Mouse (Mus musculus) right cerebral cortex, postnatal 25 days (tissue): ENCODE data around the gene Mxd3.

Experiments
- DNase-seq: peaks from one replicate; pipeline ENCODE4 v3.0.0; 2022

Mxd3 gene

DNA sequence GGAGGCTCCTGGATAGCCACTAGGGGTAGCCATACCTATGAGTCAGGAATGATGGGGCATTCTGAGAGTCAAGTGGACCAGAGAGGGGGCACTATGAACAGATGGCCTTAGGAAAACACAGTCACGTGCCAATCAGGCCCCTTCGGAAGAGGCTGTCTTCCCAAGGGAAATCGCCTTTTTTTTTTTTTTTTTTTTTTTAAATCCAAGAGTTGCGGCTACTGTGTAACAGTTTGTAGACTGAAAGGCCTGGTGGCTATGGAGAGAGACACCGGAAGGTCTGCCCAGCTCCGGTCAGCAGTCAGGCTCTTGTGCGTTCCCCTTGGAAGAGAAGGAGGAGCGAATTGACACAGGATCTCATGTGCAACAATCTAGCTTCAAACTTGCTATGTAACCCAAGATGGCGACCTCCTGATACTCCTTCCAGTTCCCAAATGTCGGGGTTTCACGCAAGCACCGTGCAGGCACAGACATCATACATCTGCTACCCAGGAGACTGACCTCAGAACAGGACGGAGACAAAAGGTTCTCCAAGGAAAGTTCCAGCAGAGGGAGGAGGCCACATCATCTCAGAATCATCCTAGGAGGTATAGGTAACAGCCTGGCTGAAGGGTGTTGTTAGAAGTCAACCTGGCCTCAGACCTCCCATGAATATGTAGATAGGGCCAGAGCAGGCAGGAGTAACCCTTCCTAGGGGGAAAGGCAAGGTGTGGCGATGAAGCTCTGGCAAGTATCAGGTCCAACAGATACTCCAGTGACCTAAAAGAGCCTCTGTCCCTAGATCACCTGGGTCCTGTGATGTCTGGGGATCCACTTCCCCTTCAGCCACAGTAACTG is 1.2 kb upstream of the Mxd3 start:
- DNase-seq, result no peak

GRCm38 (mm10) chr13:55329109-55329682 is 427 bp downstream of the Mxd3 start:
- no peak for DNase-seq

- DNase-seq, result no peak
Observed at GRCm38 (mm10) chr13:55328641-55329040, 982 bp downstream of the Mxd3 start.

GRCm38 (mm10) chr13:55328171-55328570 is 1.5 kb downstream of the Mxd3 start:
- DNase-seq, result no peak

DNA sequence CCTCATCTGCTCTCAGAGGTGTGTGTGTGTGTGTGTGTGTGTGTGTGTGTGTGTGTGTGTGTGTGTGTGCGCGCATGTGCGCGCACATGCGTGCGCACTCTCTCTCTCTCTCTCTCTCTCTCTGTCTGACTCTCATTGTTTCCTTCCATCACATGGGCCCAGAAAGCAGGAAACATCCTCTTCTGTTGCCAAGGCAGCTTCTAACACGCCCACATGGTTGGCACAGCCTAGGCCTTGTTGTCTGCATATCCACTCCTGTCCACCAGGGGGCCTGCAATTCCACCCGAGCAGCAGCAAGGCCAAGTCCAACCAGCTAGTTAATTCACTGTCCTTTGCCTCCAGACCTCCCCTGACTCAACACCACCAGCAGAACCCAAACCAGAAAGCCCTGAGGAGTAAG is 2.0 kb downstream of the Mxd3 start:
- DNase-seq, result peak; percentile 91

DNA sequence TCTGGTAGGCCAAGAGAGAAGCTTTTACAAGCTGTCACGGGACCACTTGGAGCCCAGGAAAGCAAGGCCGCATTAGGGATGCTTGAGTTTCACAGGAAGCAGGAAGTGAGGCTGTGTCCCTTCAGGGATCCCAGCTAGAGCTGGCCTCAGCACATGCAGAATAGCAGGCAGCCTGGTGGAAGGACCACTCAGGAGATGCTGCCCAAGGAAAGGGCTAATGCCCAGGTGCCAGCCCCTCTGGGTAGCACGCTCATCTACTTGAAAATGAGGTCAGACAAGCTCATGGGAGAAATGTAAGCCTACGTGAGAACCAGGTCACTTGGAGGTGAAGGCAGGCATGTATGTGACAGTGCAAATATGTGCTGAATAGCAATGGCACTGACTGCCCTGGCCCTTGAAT is 2.5 kb downstream of the Mxd3 start:
- DNase-seq, result no peak

GRCm38 (mm10) chr13:55325596-55325995 is 4.0 kb downstream of the Mxd3 start:
- DNase-seq, result peak; percentile 26

DNA sequence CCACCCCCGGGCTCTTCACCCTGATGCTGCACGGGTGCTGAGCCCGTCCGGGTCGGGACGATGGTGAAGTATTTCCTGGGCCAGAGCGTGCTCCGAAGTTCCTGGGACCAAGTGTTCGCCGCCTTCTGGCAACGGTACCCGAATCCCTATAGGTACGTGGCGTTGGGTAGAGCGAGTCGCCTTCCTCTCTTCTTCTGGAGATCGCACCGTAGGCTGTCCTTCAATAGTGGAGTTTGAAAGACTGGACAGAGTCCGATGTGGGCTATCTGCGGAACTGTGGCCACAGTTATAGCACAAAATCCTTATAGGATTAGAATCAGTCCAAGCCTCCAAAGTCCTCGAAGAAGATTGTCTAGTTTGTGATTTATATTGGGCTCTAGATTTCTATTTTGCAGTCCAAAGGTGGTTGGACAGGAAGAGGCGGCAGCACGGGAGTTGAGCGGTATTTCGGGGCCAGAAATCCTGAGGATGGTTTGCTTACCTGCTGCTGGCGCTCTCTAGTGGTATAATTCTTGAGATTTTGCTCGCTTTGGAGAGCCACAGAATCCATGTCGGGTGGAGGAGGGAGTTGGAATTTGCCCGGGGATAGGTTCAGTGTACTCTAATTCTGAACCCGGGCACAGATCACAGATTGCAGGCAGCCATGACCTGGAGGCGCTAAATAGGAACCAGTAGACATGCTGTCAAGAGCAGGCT is 7.3 kb downstream of the Mxd3 start:
- DNase-seq, result peak; percentile 38

- DNase-seq, result peak; percentile 90
Observed at GRCm38 (mm10) chr13:55321434-55322129, 8.0 kb downstream of the Mxd3 start, which contains the start of gene Rab24. TSS of gene Rab24 (minus strand) at chr13:55321946.

DNA sequence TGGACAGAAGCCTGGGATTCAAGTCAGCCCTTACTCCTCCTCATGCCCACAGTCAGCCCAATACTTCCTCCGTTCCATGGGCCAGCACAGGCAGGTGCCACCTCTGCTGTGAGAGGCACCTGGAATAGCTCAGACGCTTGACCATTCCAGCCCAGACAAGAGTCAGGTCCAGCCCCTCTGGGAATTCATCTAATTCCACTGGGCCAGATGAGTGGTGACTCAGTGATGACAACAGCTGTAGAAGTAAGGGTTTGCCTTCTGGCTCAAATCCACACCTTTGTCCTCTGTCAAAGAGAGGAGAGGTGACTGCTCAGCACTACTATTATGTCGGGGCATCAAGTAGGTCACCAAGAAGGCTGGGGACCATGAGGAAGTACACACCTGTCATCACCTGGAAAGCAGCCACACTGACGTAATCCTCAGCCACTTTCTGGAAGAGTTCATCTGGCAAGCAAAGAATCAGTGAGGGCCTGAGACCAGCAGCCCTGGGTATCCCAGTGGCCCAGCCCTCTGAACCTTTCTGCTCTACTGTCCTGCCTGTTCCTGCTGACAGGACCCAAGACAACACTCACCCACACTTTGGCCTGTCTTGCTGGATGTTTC is 9.6 kb downstream of the Mxd3 start, which contains the start of gene Prelid1:
Gene Prelid1 (plus strand): TSS at position 570 of the 603 bp plus-strand sequence.
- DNase-seq, result no peak

DNA sequence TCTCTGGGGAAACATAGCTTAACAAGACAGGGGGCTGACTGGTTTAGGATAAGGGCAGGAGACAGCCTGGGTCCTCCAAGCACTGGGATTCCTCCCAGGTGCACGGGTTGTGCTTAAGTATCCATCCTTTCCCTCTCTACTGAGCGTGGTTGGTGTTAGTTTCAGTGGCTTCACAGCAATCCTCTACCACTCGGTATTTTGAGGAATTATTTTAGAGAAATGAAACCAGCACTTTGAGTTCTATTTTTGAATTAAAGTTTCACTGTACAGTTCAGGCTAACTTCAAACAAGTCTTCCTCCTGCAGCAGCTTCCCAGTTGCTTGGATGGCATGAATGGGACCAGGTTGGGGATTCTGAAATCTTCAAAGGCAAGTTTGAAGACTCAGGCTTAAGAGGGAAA is 11.3 kb downstream of the Mxd3 start:
- DNase-seq, result no peak

DNA sequence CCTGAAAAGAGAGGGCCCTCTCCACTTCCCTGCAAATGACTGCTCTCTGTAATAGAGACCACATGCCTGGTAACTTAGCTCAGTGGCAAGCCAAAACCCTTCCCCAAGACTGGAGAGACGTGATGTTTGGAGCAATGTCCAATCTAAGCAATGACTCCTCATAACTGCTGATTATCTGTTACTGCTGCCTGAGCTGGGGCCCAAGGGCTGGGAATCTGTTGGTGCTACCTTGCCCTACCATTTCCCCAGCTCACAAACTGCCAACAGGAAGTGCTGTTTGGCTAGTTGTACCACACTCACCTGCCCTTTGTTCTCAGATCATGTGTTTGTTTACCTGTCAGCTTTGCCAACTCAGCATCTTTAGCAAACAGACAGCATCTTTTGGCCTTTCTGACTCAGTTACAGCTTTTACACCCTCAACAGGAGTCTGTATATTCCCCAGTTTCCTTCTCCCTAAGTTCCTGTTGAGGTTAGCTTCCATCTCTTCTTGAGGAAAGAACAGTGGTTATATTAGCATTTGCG is 14.7 kb downstream of the Mxd3 start:
- DNase-seq, result no peak

GRCm38 (mm10) chr13:55313051-55313450 is 16.6 kb downstream of the Mxd3 start:
- no peak for DNase-seq

GRCm38 (mm10) chr13:55312028-55312630 is 17.5 kb downstream of the Mxd3 start:
- peak; percentile 35 for DNase-seq

GRCm38 (mm10) chr13:55300913-55301312 is 28.7 kb downstream of the Mxd3 start:
- no peak for DNase-seq

DNA sequence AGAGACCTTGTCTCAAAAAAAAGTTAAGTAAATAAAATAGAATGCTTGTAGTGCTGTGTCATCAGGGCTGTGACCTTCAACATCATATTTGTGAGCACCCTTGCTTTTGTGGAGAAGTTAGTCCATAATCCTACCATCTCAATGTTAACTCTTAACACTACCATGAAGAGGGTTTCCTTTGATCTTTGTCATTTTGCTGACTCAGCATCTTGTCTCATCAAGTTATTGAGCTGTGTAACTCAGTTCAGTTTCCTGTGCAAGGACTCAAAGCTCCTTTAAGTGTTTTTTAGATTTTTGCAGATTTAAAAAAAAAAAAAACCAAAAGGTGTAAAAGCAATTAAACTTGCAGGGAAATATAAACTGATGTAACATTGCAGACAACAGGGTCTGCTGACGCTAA is 32.9 kb downstream of the Mxd3 start:
- no peak for DNase-seq

GRCm38 (mm10) chr13:55288854-55289253 is 40.8 kb downstream of the Mxd3 start:
- DNase-seq, result no peak

- DNase-seq, result no peak
Observed at GRCm38 (mm10) chr13:55277646-55278045, 52.0 kb downstream of the Mxd3 start.

DNA sequence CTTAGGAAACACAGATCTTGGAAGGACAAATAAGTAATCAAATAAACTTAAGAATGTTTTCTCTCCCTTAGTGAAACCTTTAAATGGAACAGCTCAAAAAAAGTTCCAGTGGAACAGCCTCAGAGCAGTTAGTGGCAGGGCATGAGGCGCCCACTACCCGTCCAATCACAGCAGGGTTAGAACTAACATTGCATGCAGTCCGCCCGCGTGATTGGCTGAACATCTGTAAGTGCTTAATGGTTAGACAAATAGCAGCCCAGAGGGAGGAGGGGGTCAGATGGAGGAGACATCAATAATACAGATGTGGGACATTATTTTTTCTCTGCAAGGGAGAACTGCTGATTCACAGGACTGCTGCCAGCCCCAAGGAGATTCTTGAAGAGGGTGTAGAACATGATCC is 52.4 kb downstream of the Mxd3 start:
- DNase-seq, result no peak
